Mouse (Mus musculus) stomach, postnatal 0 days (tissue): ENCODE measurements at regions not wholly inside any gene's neighbourhood (a gene's known extent, or its start where the extent isn't known, plus 50 kb on each side); places are given as distances from the start of the nearest gene placed in this dataset.

Experiments
- ATAC-seq: fragments of 200-750 bp; cut with Nextera tagmentation; 2 replicates; pipeline ENCODE4 v1.8.0; 2017; ENCODE audit not compliant: low FRiP score, low TSS enrichment
- DNase-seq: peaks from one replicate; pipeline ENCODE4 v3.0.0-alpha.2; 2016; ENCODE audit warnings: low spot score
- H3K27ac ChIP-seq: fragments of 300-500 bp; sonication (generic); replicated peaks from 2 replicates; pipeline ENCODE4 v1.5.1; 2014; ENCODE audit warnings: mild to moderate bottlenecking, control low read depth
- H3K27me3 ChIP-seq: fragments of 300-500 bp; sonication (generic); 2 replicates; pipeline ENCODE4 v1.6.1; 2014; ENCODE audit warnings: low read length; ENCODE audit not compliant: control insufficient read depth, insufficient read depth
- H3K36me3 ChIP-seq: fragments of 300-500 bp; sonication (generic); 2 replicates; pipeline ENCODE4 v1.6.1; 2014; ENCODE audit warnings: low read length, mixed read lengths; ENCODE audit not compliant: control insufficient read depth, insufficient read depth
- H3K4me1 ChIP-seq: fragments of 300-500 bp; sonication (generic); replicated peaks from 2 replicates; pipeline ENCODE4 v1.6.1; 2014; ENCODE audit warnings: antibody characterized with exemption; ENCODE audit not compliant: control insufficient read depth, insufficient read depth
- H3K4me2 ChIP-seq: fragments of 300-500 bp; sonication (generic); replicated peaks from 2 replicates; pipeline ENCODE4 v1.6.1; 2014; ENCODE audit warnings: low read depth, mild to moderate bottlenecking, control low read depth, moderate library complexity
- H3K4me3 ChIP-seq: fragments of 300-500 bp; sonication (generic); 2 replicates; pipeline ENCODE4 v1.5.1; 2014; ENCODE audit warnings: low read depth, low read length, control low read depth
- H3K9ac ChIP-seq: fragments of 300-500 bp; sonication (generic); 2 replicates; pipeline ENCODE4 v1.6.1; 2014; ENCODE audit warnings: mild to moderate bottlenecking, low read length, control low read depth, mixed read lengths
- H3K9me3 ChIP-seq: fragments of 300-500 bp; sonication (generic); 2 replicates; pipeline ENCODE4 v1.6.1; 2016; ENCODE audit warnings: low read length; ENCODE audit not compliant: control insufficient read depth
- CTCF ChIP-seq: IDR thresholded peaks from 2 replicates; pipeline ENCODE4 v1.5.1; 2016; ENCODE audit warnings: antibody characterized with exemption, low read depth, mild to moderate bottlenecking, moderate library complexity
- EP300 ChIP-seq: optimal IDR thresholded peaks from 2 replicates; pipeline ENCODE3; 2016; ENCODE audit warnings: antibody characterized with exemption
- WGBS: fragments of 180-500 bp; shearing (Covaris S2); extraction: QIAGEN DNeasy Blood & Tissue Kit; methylation state at CpG from one replicate; pipeline ENCODE4 v1.1.7; 2014; 5-methylcytosine and 5-hydroxymethylcytosine counted together

- WGBS, result 35% methylated on average over 6 of the region's 6 CpGs
- no peak for TF ChIP-seq EP300
- no peak for TF ChIP-seq CTCF
Observed at GRCm38 (mm10) chr11:86408686-86409579, 51.5 kb upstream of the Med13 start.

GRCm38 (mm10) chr11:86409580-86409947 is 52.2 kb upstream of the Med13 start:
- H3K27me3 ChIP-seq, result no peaks in the 10 kb centered on the region
- no peak overlapping the region for H3K9ac ChIP-seq
- H3K9me3 ChIP-seq, result no peaks in the 10 kb centered on the region
- no peaks in the 10 kb centered on the region for H3K36me3 ChIP-seq
- no peak overlapping the region for H3K4me2 ChIP-seq
- WGBS, result 90% methylated on average over 10 of the region's 10 CpGs
- no peak for DNase-seq
- 0 out of 2 replicates have a peak, but pooled peaks cover 2% of the 10 kb centered on the region for H3K4me1 ChIP-seq
- no peak for ATAC-seq
- TF ChIP-seq EP300 (no peak), CTCF (no peak)
- no peak overlapping the region for H3K4me3 ChIP-seq
- H3K27ac ChIP-seq, result no peak overlapping the region

More at GRCm38 (mm10) chr11:86408686-86409579, 51.5 kb upstream of the Med13 start:
- Histone ChIP-seq H3K4me3 (no peak overlapping the region), H3K4me2 (no peak overlapping the region), H3K9ac (no peak overlapping the region), H3K9me3 (no peaks in the 10 kb centered on the region), H3K36me3 (no peaks in the 10 kb centered on the region), H3K27ac (no peak overlapping the region), H3K4me1 (0 out of 2 replicates have a peak, but pooled peaks cover 2% of the 10 kb centered on the region), H3K27me3 (no peaks in the 10 kb centered on the region)
- ATAC-seq, result no peak
- DNase-seq, result no peak

GRCm38 (mm10) chr11:86410521-86410920 is 53.1 kb upstream of the Med13 start:
- H3K4me1 ChIP-seq, result 0 out of 2 replicates have a peak, but pooled peaks cover 2% of the 10 kb centered on the region
- no peak for ATAC-seq
- H3K9me3 ChIP-seq, result no peaks in the 10 kb centered on the region
- no peak overlapping the region for H3K4me2 ChIP-seq
- H3K36me3 ChIP-seq, result no peaks in the 10 kb centered on the region
- no peak overlapping the region for H3K9ac ChIP-seq
- no peak overlapping the region for H3K27ac ChIP-seq
- no peak for DNase-seq
- 85% methylated on average over 10 of the region's 10 CpGs for WGBS
- TF ChIP-seq CTCF (no peak), EP300 (no peak)
- H3K4me3 ChIP-seq, result no peak overlapping the region
- no peaks in the 10 kb centered on the region for H3K27me3 ChIP-seq

- 0 out of 2 replicates have a peak, but pooled peaks cover 2% of the 10 kb centered on the region for H3K4me1 ChIP-seq
- H3K9me3 ChIP-seq, result no peaks in the 10 kb centered on the region
- H3K9ac ChIP-seq, result no peak overlapping the region
- H3K4me3 ChIP-seq, result no peak overlapping the region
- 37% methylated on average over 13 of the region's 13 CpGs for WGBS
- TF ChIP-seq CTCF (no peak), EP300 (no peak)
- no peak overlapping the region for H3K4me2 ChIP-seq
- no peaks in the 10 kb centered on the region for H3K27me3 ChIP-seq
- H3K36me3 ChIP-seq, result no peaks in the 10 kb centered on the region
- ATAC-seq (no peak), DNase-seq (no peak)
- no peak overlapping the region for H3K27ac ChIP-seq
Observed at GRCm38 (mm10) chr11:86412772-86413390, 55.5 kb upstream of the Med13 start.

- Histone ChIP-seq H3K9ac (no peak overlapping the region), H3K27me3 (no peaks in the 10 kb centered on the region), H3K27ac (no peak overlapping the region), H3K4me2 (no peak overlapping the region), H3K4me1 (0 out of 2 replicates have a peak, but pooled peaks cover 2% of the 10 kb centered on the region), H3K9me3 (no peaks in the 10 kb centered on the region), H3K36me3 (no peaks in the 10 kb centered on the region), H3K4me3 (no peak overlapping the region)
- no peak for DNase-seq
- ATAC-seq, result no peak
- WGBS, result 82% methylated on average over 5 of the region's 5 CpGs
- TF ChIP-seq CTCF (no peak), EP300 (no peak)
Observed at GRCm38 (mm10) chr11:86416471-86416870, 59.1 kb upstream of the Med13 start.

DNA sequence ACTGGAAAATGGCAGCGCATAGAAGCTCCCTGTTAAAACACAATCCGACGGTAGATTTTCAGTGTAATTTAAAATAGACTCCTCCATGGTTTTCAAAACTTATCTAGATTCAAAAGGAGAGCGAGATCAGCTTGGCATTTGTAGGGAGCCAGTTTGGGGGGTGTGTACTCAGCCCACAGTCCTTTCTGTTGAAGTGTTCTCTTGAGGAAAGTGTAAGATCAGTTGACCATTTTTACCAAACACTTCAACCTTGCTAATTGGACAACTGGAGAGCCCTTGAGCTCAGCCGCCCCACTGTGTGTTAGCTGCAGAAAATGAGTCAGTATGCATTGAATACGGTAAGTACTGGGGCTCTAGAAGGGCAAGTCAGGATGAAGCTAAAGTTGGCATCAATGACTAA is 59.8 kb upstream of the Med13 start:
- no peak overlapping the region for H3K27ac ChIP-seq
- H3K4me1 ChIP-seq, result 0 out of 2 replicates have a peak, but pooled peaks cover 2% of the 10 kb centered on the region
- H3K27me3 ChIP-seq, result no peaks in the 10 kb centered on the region
- no peak for DNase-seq
- ATAC-seq, result no peak
- no peaks in the 10 kb centered on the region for H3K9me3 ChIP-seq
- 84% methylated on average over 6 of the region's 6 CpGs for WGBS
- H3K36me3 ChIP-seq, result no peaks in the 10 kb centered on the region
- H3K4me3 ChIP-seq, result no peak overlapping the region
- TF ChIP-seq EP300 (no peak), CTCF (no peak)
- no peak overlapping the region for H3K9ac ChIP-seq
- H3K4me2 ChIP-seq, result no peak overlapping the region
